Comparison of ENCODE assay signal across 10 mouse cellular contexts in genomic region chr10:108454691-108455117, GRCm38 (mm10).
DNase-seq lines count a peak whose midpoint lies in the region; ATAC-seq and TF ChIP-seq lines count a peak whose summit lies in the region.
"Had no signal": no experiment of that assay in that cellular context is flagged by ENCODE, and none has a peak within 500 bp of the region (broad histone marks: within the 10 kb centered on the region; RNA-seq: fewer than 3 reads in every experiment).

No protein-coding gene starts in this region.

- H3K36me3 ChIP-seq in intestine, embryonic 15.5 days, result no peaks in the 10 kb centered on the region
- no peaks in the 10 kb centered on the region for H3K36me3 ChIP-seq in intestine, postnatal 0 days (ENCODE audit: control insufficient read depth, insufficient read depth)
- H3K36me3 ChIP-seq in forebrain, embryonic 11.5 days (ENCODE audit: control insufficient read depth, insufficient read depth, low read length), result no peaks in the 10 kb centered on the region
- H3K36me3 ChIP-seq: hindbrain, embryonic 15.5 days had no signal

- H3K27ac ChIP-seq in intestine, embryonic 15.5 days, result no peak overlapping the region
- H3K27ac ChIP-seq in intestine, postnatal 0 days (ENCODE audit: low read depth, low read length), result no peak overlapping the region
- H3K27ac ChIP-seq in forebrain, embryonic 11.5 days (ENCODE audit: low read depth, low read length), result no peak overlapping the region
- H3K27ac ChIP-seq: hindbrain, embryonic 15.5 days had no signal

- H3K9me3 ChIP-seq in intestine, embryonic 15.5 days, result no peaks in the 10 kb centered on the region
- no peaks in the 10 kb centered on the region for H3K9me3 ChIP-seq in intestine, postnatal 0 days (ENCODE audit: control insufficient read depth)
- no peaks in the 10 kb centered on the region for H3K9me3 ChIP-seq in forebrain, embryonic 11.5 days (ENCODE audit: control insufficient read depth, low read length)
- H3K9me3 ChIP-seq: hindbrain, embryonic 15.5 days had no signal

- no peaks in the 10 kb centered on the region; the same call in 1 of the 2 replicates for H3K4me1 ChIP-seq in intestine, embryonic 15.5 days (replicated peaks)
- H3K4me1 ChIP-seq in intestine, postnatal 0 days (replicated peaks; ENCODE audit: control insufficient read depth, insufficient read depth, low read length), result no peaks in the 10 kb centered on the region
- H3K4me1 ChIP-seq in forebrain, embryonic 11.5 days (replicated peaks; ENCODE audit: control insufficient read depth, insufficient read depth, low read length), result no peaks in the 10 kb centered on the region
- H3K4me1 ChIP-seq: hindbrain, embryonic 15.5 days had no signal

- H3K27me3 ChIP-seq in intestine, embryonic 15.5 days (replicated peaks), result no peaks in the 10 kb centered on the region
- no peaks in the 10 kb centered on the region for H3K27me3 ChIP-seq in intestine, postnatal 0 days (replicated peaks; ENCODE audit: control insufficient read depth, insufficient read depth, low read length)
- no peaks in the 10 kb centered on the region for H3K27me3 ChIP-seq in forebrain, embryonic 11.5 days (ENCODE audit: control insufficient read depth, insufficient read depth, low read length)
- H3K27me3 ChIP-seq: hindbrain, embryonic 15.5 days had no signal

- no peak overlapping the region for H3K9ac ChIP-seq in intestine, embryonic 15.5 days
- no peak overlapping the region for H3K9ac ChIP-seq in intestine, postnatal 0 days (ENCODE audit: low read depth, low read length)
- no peak overlapping the region for H3K9ac ChIP-seq in forebrain, embryonic 11.5 days (ENCODE audit: low read length)
- H3K9ac ChIP-seq: hindbrain, embryonic 15.5 days had no signal

- H3K4me2 ChIP-seq in intestine, embryonic 15.5 days (replicated peaks), result no peak overlapping the region
- no peak overlapping the region for H3K4me2 ChIP-seq in intestine, postnatal 0 days (replicated peaks; ENCODE audit: low read depth)
- H3K4me2 ChIP-seq in forebrain, embryonic 11.5 days (ENCODE audit: low read depth, low read length, severe bottlenecking), result no peak overlapping the region
- H3K4me2 ChIP-seq: hindbrain, embryonic 15.5 days had no signal

- peak; percentile 88 for DNase-seq in brain, adult 2 months (ENCODE audit: low read depth, low spot score)
- peak; percentile 60 for DNase-seq in kidney, postnatal 14 days
- peak; percentile 60 for DNase-seq in right cerebral cortex, postnatal 14 days
- no peak for DNase-seq in forebrain, embryonic 11.5 days (ENCODE audit: low spot score)
- no peak for DNase-seq in B cell, adult 2 months

- WGBS in intestine, embryonic 15.5 days, result 63% methylated on average over 11 of the region's 11 CpGs
- WGBS in intestine, postnatal 0 days, result 56% methylated on average over 11 of the region's 11 CpGs
- 94% methylated on average over 11 of the region's 11 CpGs for WGBS in forebrain, embryonic 11.5 days

- ATAC-seq in intestine, embryonic 15.5 days, result peak; percentile 51; the same call in 1 of the 2 replicates
- no peak for ATAC-seq in intestine, postnatal 0 days
- no peak for ATAC-seq in forebrain, embryonic 11.5 days (replicated peaks; ENCODE audit: low FRiP score)
- no peak for ATAC-seq in monocyte, adult 5-6 weeks (replicated peaks; ENCODE audit: insufficient number of reproducible peaks, low FRiP score, low TSS enrichment, poor library complexity, severe bottlenecking)

- TF ChIP-seq CTCF in intestine, postnatal 0 days (IDR thresholded peaks at IDR 0.05; ENCODE audit: low read depth), result no peak

- H3K4me3 ChIP-seq in intestine, embryonic 15.5 days (replicated peaks), result no peak overlapping the region
- H3K4me3 ChIP-seq in intestine, postnatal 0 days (ENCODE audit: low read depth, low read length), result no peak overlapping the region
- no peak overlapping the region for H3K4me3 ChIP-seq in forebrain, embryonic 11.5 days (ENCODE audit: low read depth, low read length)
- H3K4me3 ChIP-seq: erythroblast, embryonic 14.5 days; hindbrain, embryonic 15.5 days had no signal

Comparison
In these comparisons a context has a peak if more than half of its experiments do, and no peak if none do; other contexts are left out.
1. DNase-seq: peak in brain, adult 2 months (single experiment), kidney, postnatal 14 days (single experiment) and right cerebral cortex, postnatal 14 days (single experiment); none in forebrain, embryonic 11.5 days (single experiment) and B cell, adult 2 months (0 of 2).